8 mouse cellular contexts compared by ENCODE assay signal in genomic region chr7:45707375-45707967, GRCm38 (mm10). TPM values are rescaled to one million over a fixed set of nuclear protein-coding genes. Genes with fewer than 3 reads are reported as not detected.
A peak's percentile ranks its signal among the peaks of the same experiment; 100 is the strongest.
DNase-seq lines count a peak whose midpoint lies in the region; ATAC-seq and TF ChIP-seq lines count a peak whose summit lies in the region.

No protein-coding gene starts in this region.

- H3K9ac ChIP-seq in heart, embryonic 15.5 days: peak overlapping the region; percentile 91
- no peak overlapping the region; the same call in 1 of the 2 replicates for H3K9ac ChIP-seq in liver, embryonic 14.5 days (replicated peaks)
- H3K9ac ChIP-seq in stomach, embryonic 15.5 days: 0 out of 2 replicates have a peak overlapping the region, but pooled peaks have one; percentile 5

- H3K4me3 ChIP-seq in bone marrow, adult 2 months (replicated peaks; ENCODE audit: control insufficient read depth, low read depth, low read length): peak overlapping the region; percentile 61
- peak overlapping the region; percentile 67 for H3K4me3 ChIP-seq in erythroblast, embryonic 14.5 days (replicated peaks)
- peak overlapping the region; percentile 72 for H3K4me3 ChIP-seq in heart, embryonic 15.5 days
- H3K4me3 ChIP-seq in liver, embryonic 14.5 days (ENCODE audit: insufficient read depth in 1 of 2, low read depth in 2 of 2, low read length in 2 of 2): peak overlapping the region; percentile 34 to 63
- H3K4me3 ChIP-seq in stomach, embryonic 15.5 days (replicated peaks): peak overlapping the region; percentile 69

- TF ChIP-seq POLR2A in bone marrow, adult 2 months (IDR thresholded peaks at IDR 0.05; ENCODE audit: borderline replicate concordance, control insufficient read depth, low read depth, low read length): peak; percentile 44; the same call in 1 of the 2 replicates

- peak overlapping the region; percentile 98 for H3K4me2 ChIP-seq in heart, embryonic 15.5 days
- peak overlapping the region; percentile 78 for H3K4me2 ChIP-seq in liver, embryonic 14.5 days (ENCODE audit: low read depth)
- H3K4me2 ChIP-seq in stomach, embryonic 15.5 days: peak overlapping the region; percentile 99

- TF ChIP-seq EP300 in liver, embryonic 14.5 days (IDR thresholded peaks at IDR 0.05; ENCODE audit: low read depth): no peak

- H3K4me1 ChIP-seq in bone marrow, adult 2 months (ENCODE audit: control insufficient read depth, insufficient read depth, low read length): peaks cover 11% of the 10 kb centered on the region
- H3K4me1 ChIP-seq in erythroblast, embryonic 14.5 days (ENCODE audit: control insufficient read depth): peaks cover 56% of the 10 kb centered on the region
- peaks cover 50% of the 10 kb centered on the region for H3K4me1 ChIP-seq in heart, embryonic 15.5 days (replicated peaks)
- peaks cover 29 to 32% of the 10 kb centered on the region in 2 experiments for H3K4me1 ChIP-seq in liver, embryonic 14.5 days (replicated peaks; ENCODE audit: control insufficient read depth in 2 of 2, insufficient read depth in 2 of 2, low read length in 1 of 2)
- peaks cover 57% of the 10 kb centered on the region for H3K4me1 ChIP-seq in stomach, embryonic 15.5 days

- peak; percentile 96 for DNase-seq in A20 (ENCODE audit: low read depth, low spot score)
- DNase-seq in kidney, postnatal 25 days: peak; percentile 99
- peak; percentile 72 to 76 (median 74) for DNase-seq in liver, embryonic 14.5 days (ENCODE audit: low read depth in 3 of 3, low spot score in 3 of 3)
- peak; percentile 88 for DNase-seq in neural tube, embryonic 10.5 days (ENCODE audit: extremely low spot score, low spot score)

- no peak for TF ChIP-seq CTCF in bone marrow, adult 2 months (IDR thresholded peaks at IDR 0.05; ENCODE audit: control insufficient read depth, insufficient read depth, low read length)
- TF ChIP-seq CTCF in liver, embryonic 14.5 days (IDR thresholded peaks at IDR 0.05; ENCODE audit: low read depth): no peak

- H3K36me3 ChIP-seq in erythroblast, embryonic 14.5 days (ENCODE audit: control insufficient read depth): peaks cover 27% of the 10 kb centered on the region
- peaks cover 22% of the 10 kb centered on the region for H3K36me3 ChIP-seq in heart, embryonic 15.5 days
- H3K36me3 ChIP-seq in liver, embryonic 14.5 days (replicated peaks; ENCODE audit: control insufficient read depth, insufficient read depth, low read depth): peaks cover 7% of the 10 kb centered on the region
- H3K36me3 ChIP-seq in stomach, embryonic 15.5 days: peaks cover 19% of the 10 kb centered on the region

- H3K27me3 ChIP-seq in erythroblast, embryonic 14.5 days (ENCODE audit: control insufficient read depth): peaks cover 11% of the 10 kb centered on the region
- H3K27me3 ChIP-seq in heart, embryonic 15.5 days: no peaks in the 10 kb centered on the region
- H3K27me3 ChIP-seq in liver, embryonic 14.5 days (ENCODE audit: control insufficient read depth, insufficient read depth, low read length): no peaks in the 10 kb centered on the region
- no peaks in the 10 kb centered on the region for H3K27me3 ChIP-seq in stomach, embryonic 15.5 days (replicated peaks)

- WGBS in bone marrow, adult 2 months: 0% methylated on average over 27 of the region's 27 CpGs
- 1% methylated on average over 27 of the region's 27 CpGs for WGBS in heart, embryonic 15.5 days
- WGBS in liver, embryonic 14.5 days (ENCODE audit: insufficient replicate concordance): under 1% methylated on average over 27 of the region's 27 CpGs
- under 1% methylated on average over 27 of the region's 27 CpGs for WGBS in stomach, embryonic 15.5 days

- H3K9me3 ChIP-seq in erythroblast, embryonic 14.5 days (ENCODE audit: control insufficient read depth, low read length): no peaks in the 10 kb centered on the region
- no peaks in the 10 kb centered on the region for H3K9me3 ChIP-seq in heart, embryonic 15.5 days (replicated peaks)
- no peaks in the 10 kb centered on the region for H3K9me3 ChIP-seq in liver, embryonic 14.5 days (ENCODE audit: control insufficient read depth, low read length)
- H3K9me3 ChIP-seq in stomach, embryonic 15.5 days: no peaks in the 10 kb centered on the region

- 0 out of 2 replicates have a peak, but pooled peaks have one; percentile 15 for ATAC-seq in heart, embryonic 15.5 days (replicated peaks; ENCODE audit: insufficient number of reproducible peaks, insufficient read depth, low FRiP score, low read depth)
- 0 out of 2 replicates have a peak, but pooled peaks have one; percentile 7 for ATAC-seq in liver, embryonic 14.5 days (ENCODE audit: insufficient read depth)
- peak; percentile 12; the same call in 1 of the 2 replicates for ATAC-seq in stomach, embryonic 15.5 days (ENCODE audit: insufficient read depth, low FRiP score, low read depth)

- H3K27ac ChIP-seq in bone marrow, adult 2 months (ENCODE audit: control insufficient read depth, insufficient read depth, low read depth, low read length, poor library complexity): peak overlapping the region; percentile 77
- H3K27ac ChIP-seq in heart, embryonic 15.5 days: peak overlapping the region; percentile 92
- no peak overlapping the region; the same call in 1 of the 2 replicates for H3K27ac ChIP-seq in liver, embryonic 14.5 days
- H3K27ac ChIP-seq in stomach, embryonic 15.5 days: peak overlapping the region; percentile 95

RNA-seq across cellular contexts. Expression of gene Dbp, which starts 2.6 kb away (rescaled TPM):
- 8.6 and 19.3 TPM in 2 replicates for polyA plus RNA-seq in bone marrow, adult 2 months (2011; ENCODE audit: insufficient read depth, insufficient read length, low replicate concordance, missing spikeins)
- polyA plus RNA-seq in erythroblast, embryonic 14.5 days (2012): 0.07 TPM in 2 replicates
- polyA plus RNA-seq in heart, embryonic 15.5 days (2015; fragmentation: Nextera tagmentation; extraction: Ambion mirVana): 3.0 and 4.3 TPM in 2 replicates
- 0.69 and 0.80 TPM in 2 replicates for polyA plus RNA-seq in liver, embryonic 14.5 days (2012; rRNA removed)
- polyA plus RNA-seq in liver, embryonic 14.5 days (2014; fragmentation: Nextera tagmentation; extraction: Ambion mirVana): 0.51 and 0.54 TPM in 2 replicates
- polyA plus RNA-seq in stomach, embryonic 15.5 days (2015; fragmentation: Nextera tagmentation; extraction: Ambion mirVana): 2.8 and 4.4 TPM in 2 replicates

RNA-seq across cellular contexts. Expression of gene Rpl18, which starts 7.8 kb away (rescaled TPM):
- polyA plus RNA-seq in bone marrow, adult 2 months (2011; ENCODE audit: insufficient read depth, insufficient read length, low replicate concordance, missing spikeins): 845 and 916 TPM in 2 replicates
- 1,232 and 1,322 TPM in 2 replicates for polyA plus RNA-seq in erythroblast, embryonic 14.5 days (2012)
- 540 and 572 TPM in 2 replicates for polyA plus RNA-seq in heart, embryonic 15.5 days (2015; fragmentation: Nextera tagmentation; extraction: Ambion mirVana)
- 499 and 605 TPM in 2 replicates for polyA plus RNA-seq in liver, embryonic 14.5 days (2012; rRNA removed)
- polyA plus RNA-seq in liver, embryonic 14.5 days (2014; fragmentation: Nextera tagmentation; extraction: Ambion mirVana): 832 and 846 TPM in 2 replicates
- 954 and 1,069 TPM in 2 replicates for polyA plus RNA-seq in stomach, embryonic 15.5 days (2015; fragmentation: Nextera tagmentation; extraction: Ambion mirVana)

RNA-seq across cellular contexts. Expression of gene Car11, which starts 7.8 kb away (rescaled TPM):
- 4.4 TPM in 1 of 2 replicates, not detected in the other for polyA plus RNA-seq in bone marrow, adult 2 months (2011; ENCODE audit: insufficient read depth, insufficient read length, low replicate concordance, missing spikeins)
- polyA plus RNA-seq in erythroblast, embryonic 14.5 days (2012): not detected in 2 replicates
- 5.1 and 6.0 TPM in 2 replicates for polyA plus RNA-seq in heart, embryonic 15.5 days (2015; fragmentation: Nextera tagmentation; extraction: Ambion mirVana)
- polyA plus RNA-seq in liver, embryonic 14.5 days (2012; rRNA removed): 0.23 and 0.58 TPM in 2 replicates
- polyA plus RNA-seq in liver, embryonic 14.5 days (2014; fragmentation: Nextera tagmentation; extraction: Ambion mirVana): 0.42 and 0.44 TPM in 2 replicates
- polyA plus RNA-seq in stomach, embryonic 15.5 days (2015; fragmentation: Nextera tagmentation; extraction: Ambion mirVana): 9.6 and 10.1 TPM in 2 replicates

RNA-seq across cellular contexts. Expression of gene Sphk2, which starts 10.3 kb away (rescaled TPM):
- polyA plus RNA-seq in bone marrow, adult 2 months (2011; ENCODE audit: insufficient read depth, insufficient read length, low replicate concordance, missing spikeins): 12.9 and 24.4 TPM in 2 replicates
- polyA plus RNA-seq in erythroblast, embryonic 14.5 days (2012): 5.1 and 5.7 TPM in 2 replicates
- polyA plus RNA-seq in heart, embryonic 15.5 days (2015; fragmentation: Nextera tagmentation; extraction: Ambion mirVana): 13.7 and 21.0 TPM in 2 replicates
- polyA plus RNA-seq in liver, embryonic 14.5 days (2012; rRNA removed): 7.6 and 9.1 TPM in 2 replicates
- polyA plus RNA-seq in liver, embryonic 14.5 days (2014; fragmentation: Nextera tagmentation; extraction: Ambion mirVana): 5.8 and 9.0 TPM in 2 replicates
- 35.4 and 36.7 TPM in 2 replicates for polyA plus RNA-seq in stomach, embryonic 15.5 days (2015; fragmentation: Nextera tagmentation; extraction: Ambion mirVana)

RNA-seq across cellular contexts. Expression of gene Sec1, which starts 13.3 kb away (rescaled TPM):
- not detected in 2 replicates for polyA plus RNA-seq in bone marrow, adult 2 months (2011; ENCODE audit: insufficient read depth, insufficient read length, low replicate concordance, missing spikeins)
- polyA plus RNA-seq in erythroblast, embryonic 14.5 days (2012): not detected in 2 replicates
- 0.13 and 0.34 TPM in 2 replicates for polyA plus RNA-seq in heart, embryonic 15.5 days (2015; fragmentation: Nextera tagmentation; extraction: Ambion mirVana)
- 0.02 and 0.03 TPM in 2 replicates for polyA plus RNA-seq in liver, embryonic 14.5 days (2012; rRNA removed)
- polyA plus RNA-seq in liver, embryonic 14.5 days (2014; fragmentation: Nextera tagmentation; extraction: Ambion mirVana): not detected in 2 replicates
- polyA plus RNA-seq in stomach, embryonic 15.5 days (2015; fragmentation: Nextera tagmentation; extraction: Ambion mirVana): 3.6 and 4.5 TPM in 2 replicates
